Mouse (Mus musculus): Measurements from ENCODE around the gene Nsd1.

Nsd1 gene

GRCm38 (mm10) chr13:55255052-55255652 lies 45.6 kb downstream of the Nsd1 start:
- no peak for DNase-seq (ENCODE audit: low spot score)

GRCm38 (mm10) chr13:55258651-55259050 lies 49.1 kb downstream of the Nsd1 start:
- DNase-seq (ENCODE audit: low spot score): no peak

GRCm38 (mm10) chr13:55261521-55261920 lies 51.9 kb downstream of the Nsd1 start:
- no peak for DNase-seq (ENCODE audit: low spot score)

GRCm38 (mm10) chr13:55262096-55262495 lies 52.5 kb downstream of the Nsd1 start:
- DNase-seq (ENCODE audit: low spot score): no peak

- no peak for DNase-seq (ENCODE audit: low spot score)
Measured at GRCm38 (mm10) chr13:55277203-55277602, 67.6 kb downstream of the Nsd1 start.

- DNase-seq (ENCODE audit: low spot score): no peak
Measured at GRCm38 (mm10) chr13:55277646-55278045, 68.1 kb downstream of the Nsd1 start.

GRCm38 (mm10) chr13:55288854-55289253 lies 79.3 kb downstream of the Nsd1 start:
- DNase-seq (ENCODE audit: low spot score): no peak

- DNase-seq (ENCODE audit: low spot score): no peak
Measured at GRCm38 (mm10) chr13:55296760-55297159, 87.2 kb downstream of the Nsd1 start.

- no peak for DNase-seq (ENCODE audit: low spot score)
Measured at GRCm38 (mm10) chr13:55300913-55301312, 91.3 kb downstream of the Nsd1 start.

GRCm38 (mm10) chr13:55312028-55312630 lies 102.5 kb downstream of the Nsd1 start:
- DNase-seq (ENCODE audit: low spot score): no peak

GRCm38 (mm10) chr13:55313051-55313450 lies 103.5 kb downstream of the Nsd1 start:
- DNase-seq (ENCODE audit: low spot score): no peak

GRCm38 (mm10) chr13:55314891-55315412 lies 105.4 kb downstream of the Nsd1 start:
- no peak for DNase-seq (ENCODE audit: low spot score)

- no peak for DNase-seq (ENCODE audit: low spot score)
Measured at GRCm38 (mm10) chr13:55318351-55318750, 108.8 kb downstream of the Nsd1 start.

GRCm38 (mm10) chr13:55319931-55320533 lies 110.5 kb downstream of the Nsd1 start, which contains the start of gene Prelid1:
Gene Prelid1 (plus strand): TSS chr13:55320500.
- DNase-seq (ENCODE audit: low spot score): no peak

GRCm38 (mm10) chr13:55321434-55322129 lies 112.0 kb downstream of the Nsd1 start, which contains the start of gene Rab24:
Gene Rab24 (minus strand): TSS chr13:55321946.
- peak; percentile 88 for DNase-seq (ENCODE audit: low spot score)

- peak; percentile 56 for DNase-seq (ENCODE audit: low spot score)
Measured at GRCm38 (mm10) chr13:55322130-55322825, 112.7 kb downstream of the Nsd1 start.

- DNase-seq (ENCODE audit: low spot score): no peak
Measured at GRCm38 (mm10) chr13:55325596-55325995, 116.0 kb downstream of the Nsd1 start.

GRCm38 (mm10) chr13:55327169-55327568 lies 117.6 kb downstream of the Nsd1 start:
- no peak for DNase-seq (ENCODE audit: low spot score)

GRCm38 (mm10) chr13:55327633-55328032 lies 118.1 kb downstream of the Nsd1 start:
- peak; percentile 95 for DNase-seq (ENCODE audit: low spot score)

GRCm38 (mm10) chr13:55328171-55328570 lies 118.6 kb downstream of the Nsd1 start:
- DNase-seq (ENCODE audit: low spot score): no peak

- DNase-seq (ENCODE audit: low spot score): no peak
Measured at GRCm38 (mm10) chr13:55328641-55329040, 119.1 kb downstream of the Nsd1 start.

GRCm38 (mm10) chr13:55329109-55329682 lies 119.6 kb downstream of the Nsd1 start:
- peak; percentile 39 for DNase-seq (ENCODE audit: low spot score)

Measured in layer of hippocampus, adult 11-12 months (tissue).